Mouse (Mus musculus) heart, postnatal 0 days (tissue): ENCODE measurements around the gene Prkar2b. TPM values are rescaled to one million over a fixed set of nuclear protein-coding genes. Genes with fewer than 3 reads are reported as not detected.

Experiments
- ATAC-seq: fragments of 200-750 bp; cut with Nextera tagmentation; 2 replicates; pipeline ENCODE4 v1.8.0; 2017; ENCODE audit warnings: low read depth, moderate number of reproducible peaks, moderate library complexity; ENCODE audit not compliant: insufficient read depth
- DNase-seq: peaks from one replicate; pipeline ENCODE4 v3.0.0-alpha.2; 2016; ENCODE audit warnings: low spot score
- H3K27ac ChIP-seq: fragments of 300-500 bp; sonication (generic); 2 replicates; pipeline ENCODE4 v1.5.1; 2014; ENCODE audit warnings: low read depth, mild to moderate bottlenecking
- H3K27me3 ChIP-seq: fragments of 300-500 bp; sonication (generic); 2 replicates; pipeline ENCODE4 v1.6.1; 2014; ENCODE audit warnings: low read length, mixed read lengths; ENCODE audit not compliant: control insufficient read depth, insufficient read depth
- H3K36me3 ChIP-seq: fragments of 300-500 bp; sonication (generic); replicated peaks from 2 replicates; pipeline ENCODE4 v1.6.1; 2014; ENCODE audit warnings: low read length, mixed read lengths; ENCODE audit not compliant: control insufficient read depth, insufficient read depth
- H3K4me1 ChIP-seq: fragments of 300-500 bp; sonication (generic); 2 replicates; pipeline ENCODE4 v1.6.1; 2014; ENCODE audit warnings: antibody characterized with exemption; ENCODE audit not compliant: control insufficient read depth, insufficient read depth
- H3K4me2 ChIP-seq: fragments of 300-500 bp; sonication (generic); 2 replicates; pipeline ENCODE4 v1.6.1; 2014; ENCODE audit warnings: low read depth, mild to moderate bottlenecking, low read length, moderate library complexity
- H3K4me3 ChIP-seq: fragments of 300-500 bp; sonication (generic); 2 replicates; pipeline ENCODE4 v1.5.1; 2014; ENCODE audit warnings: low read depth, low read length
- H3K9ac ChIP-seq: fragments of 300-500 bp; sonication (generic); replicated peaks from 2 replicates; pipeline ENCODE4 v1.6.1; 2014; ENCODE audit warnings: low read depth, low read length, mixed read lengths
- H3K9me3 ChIP-seq: fragments of 300-500 bp; sonication (generic); replicated peaks from 2 replicates; pipeline ENCODE4 v1.6.1; 2016; ENCODE audit warnings: low read length; ENCODE audit not compliant: control insufficient read depth
- CTCF ChIP-seq: IDR thresholded peaks from 2 replicates; pipeline ENCODE4 v1.5.1; 2016; ENCODE audit warnings: antibody characterized with exemption, control low read depth, low read depth
- EP300 ChIP-seq: IDR thresholded peaks from 2 replicates; pipeline ENCODE4 v1.6.1; 2016; ENCODE audit warnings: antibody characterized with exemption, low read depth
- WGBS: fragments of 180-500 bp; shearing (Covaris S2); extraction: QIAGEN DNeasy Blood & Tissue Kit; methylation state at CpG from one replicate; pipeline ENCODE4 v1.1.7; 2014; 5-methylcytosine and 5-hydroxymethylcytosine counted together
- polyA plus RNA-seq: library from polyadenylated mRNA; unstranded; fragments of >200 nt; fragmentation: Nextera tagmentation; extraction: Ambion mirVana; gene quantifications from 2 replicates; pipeline ENCODE4 v1.2.1, GENCODE M21; 2015
- total RNA-seq: library from RNA; depleted of rRNA; stranded (reverse); fragments of >200 nt; gene quantifications from 2 replicates; pipeline ENCODE4 v1.2.3, GENCODE M21; 2014; ENCODE audit warnings: low replicate concordance

Prkar2b gene
- total and polyA plus RNA-seq, 2 experiments from 2014 or later, result 2.6 TPM; not detected in 1

DNA sequence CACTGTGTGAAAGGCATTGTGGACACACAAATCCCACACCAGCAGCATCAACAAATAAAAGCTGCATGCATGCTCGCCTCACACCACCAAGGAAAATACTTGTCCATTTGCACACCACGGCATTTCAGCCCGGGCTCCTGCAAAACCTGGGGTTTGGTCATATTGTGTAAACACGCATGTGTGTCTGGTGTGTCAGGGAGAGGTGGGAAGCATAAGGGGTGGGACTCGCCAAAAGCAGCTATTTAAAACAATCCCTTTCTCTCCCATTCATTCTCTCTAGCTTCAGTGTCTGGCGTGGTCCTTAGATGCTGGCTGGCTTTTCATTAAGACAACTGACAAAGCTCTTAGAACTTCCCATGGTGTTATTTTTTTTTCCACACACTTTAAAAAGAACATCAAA lies 1.4 kb downstream of the Prkar2b start:
- Histone ChIP-seq H3K4me1 (peaks cover 7% of the 10 kb centered on the region; the same call in 1 of the 2 replicates), H3K4me2 (peak overlapping the region; percentile 88; the same call in 1 of the 2 replicates), H3K9me3 (no peaks in the 10 kb centered on the region), H3K4me3 (no peak overlapping the region), H3K27me3 (no peaks in the 10 kb centered on the region), H3K36me3 (no peaks in the 10 kb centered on the region), H3K9ac (no peak overlapping the region), H3K27ac (no peak overlapping the region)
- no peak for DNase-seq
- WGBS, result 73% methylated on average over 6 of the region's 6 CpGs
- TF ChIP-seq CTCF (no peak), EP300 (no peak)
- no peak for ATAC-seq

DNA sequence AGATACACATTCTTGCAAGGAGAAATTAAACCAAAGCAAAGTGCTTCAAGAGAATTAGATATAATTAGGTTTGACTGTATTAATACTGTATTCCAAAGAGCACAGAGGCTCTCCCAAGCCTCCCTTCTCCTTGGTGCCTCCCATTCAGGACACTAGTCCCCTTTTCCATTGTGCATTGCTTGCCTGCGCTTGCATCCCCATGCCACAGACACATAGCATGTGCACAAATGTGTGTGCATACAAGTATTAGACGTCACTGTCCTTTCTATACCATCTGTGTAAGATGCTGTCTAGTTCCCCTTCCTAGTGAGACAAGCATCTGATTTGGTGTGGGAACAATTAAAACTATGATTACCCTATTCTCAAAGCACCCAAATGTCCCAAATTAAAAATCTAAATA lies 2.0 kb downstream of the Prkar2b start:
- Histone ChIP-seq H3K4me2 (no peak overlapping the region), H3K9me3 (no peaks in the 10 kb centered on the region), H3K4me1 (peaks cover 11% of the 10 kb centered on the region; the same call in 1 of the 2 replicates), H3K36me3 (no peaks in the 10 kb centered on the region), H3K4me3 (no peak overlapping the region), H3K27me3 (no peaks in the 10 kb centered on the region), H3K27ac (no peak overlapping the region), H3K9ac (no peak overlapping the region)
- ATAC-seq (no peak), DNase-seq (no peak)
- TF ChIP-seq CTCF (no peak), EP300 (no peak)
- WGBS, result 95% methylated on average over 2 of the region's 2 CpGs

DNA sequence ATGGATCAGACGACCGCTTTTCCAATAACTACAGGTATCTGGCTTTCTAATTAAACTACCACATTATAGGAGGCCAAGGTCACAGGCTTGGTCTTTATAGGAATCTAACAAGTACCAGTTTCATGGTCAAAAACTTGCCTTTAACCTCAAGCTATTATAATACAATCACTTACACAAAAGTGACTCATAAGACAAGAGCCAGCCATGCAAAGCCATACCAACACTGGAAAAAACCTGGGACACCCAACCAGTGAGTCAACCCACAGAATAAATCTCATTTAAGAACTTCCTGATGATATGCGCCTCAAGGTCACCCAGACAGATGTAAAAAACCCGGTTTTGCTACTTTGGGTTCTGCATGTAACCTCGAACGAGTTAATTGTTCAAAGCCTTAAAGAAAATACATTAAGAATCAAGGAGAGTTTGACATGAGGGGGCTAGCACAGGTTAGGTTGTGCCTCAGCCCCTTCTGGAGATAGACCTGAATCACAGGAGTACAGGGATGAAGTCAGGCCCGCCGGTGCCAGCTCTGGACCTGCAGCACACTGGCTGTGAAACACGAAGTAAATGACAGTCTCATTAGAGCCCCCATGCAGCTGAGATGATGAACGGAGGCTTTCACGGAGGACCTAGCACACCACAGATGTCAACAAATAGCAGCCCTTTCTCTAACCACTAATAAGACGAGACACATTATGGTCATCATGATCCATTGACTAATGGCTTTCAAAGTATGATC lies 3.5 kb downstream of the Prkar2b start:
- H3K4me3 ChIP-seq, result no peak overlapping the region
- H3K27ac ChIP-seq, result no peak overlapping the region

DNA sequence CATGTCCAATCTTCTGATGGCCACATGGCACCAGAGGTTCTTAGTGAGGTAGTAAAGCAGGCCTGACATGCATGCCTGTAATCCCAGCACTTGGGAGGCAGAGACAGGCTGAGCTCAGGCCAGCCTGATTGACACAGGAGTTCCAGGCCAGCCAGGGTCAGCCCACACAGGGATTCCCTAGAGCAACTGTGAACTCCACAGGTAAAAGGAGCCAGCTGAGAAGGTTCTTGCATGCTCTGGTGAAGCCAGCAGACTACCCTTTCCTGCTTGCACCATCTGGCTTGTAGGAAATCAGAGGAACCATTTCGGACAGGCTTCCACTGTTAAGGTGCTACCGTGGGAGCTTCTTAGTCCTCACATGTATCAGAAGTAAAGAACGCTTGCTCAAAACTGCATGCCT lies 5.3 kb downstream of the Prkar2b start:
- H3K4me3 ChIP-seq, result no peak overlapping the region
- H3K4me2 ChIP-seq, result no peak overlapping the region
- ATAC-seq (no peak), DNase-seq (no peak)
- WGBS, result 93% methylated on average over 3 of the region's 3 CpGs
- no peaks in the 10 kb centered on the region for H3K27me3 ChIP-seq
- H3K9me3 ChIP-seq, result no peaks in the 10 kb centered on the region
- peaks cover 11% of the 10 kb centered on the region; the same call in 1 of the 2 replicates for H3K4me1 ChIP-seq
- H3K9ac ChIP-seq, result no peak overlapping the region
- no peak for TF ChIP-seq EP300
- TF ChIP-seq CTCF, result no peak
- no peaks in the 10 kb centered on the region for H3K36me3 ChIP-seq
- H3K27ac ChIP-seq, result no peak overlapping the region

More for the DNA sequence above, 3.5 kb downstream of the Prkar2b start:
- no peak for DNase-seq
- TF ChIP-seq EP300, result no peak
- TF ChIP-seq CTCF, result no peak
- no peak overlapping the region for H3K9ac ChIP-seq
- WGBS, result 88% methylated on average over 12 of the region's 12 CpGs
- H3K27me3 ChIP-seq, result no peaks in the 10 kb centered on the region
- no peaks in the 10 kb centered on the region for H3K9me3 ChIP-seq
- H3K4me2 ChIP-seq, result no peak overlapping the region
- ATAC-seq, result no peak
- peaks cover 11% of the 10 kb centered on the region; the same call in 1 of the 2 replicates for H3K4me1 ChIP-seq
- H3K36me3 ChIP-seq, result no peaks in the 10 kb centered on the region

DNA sequence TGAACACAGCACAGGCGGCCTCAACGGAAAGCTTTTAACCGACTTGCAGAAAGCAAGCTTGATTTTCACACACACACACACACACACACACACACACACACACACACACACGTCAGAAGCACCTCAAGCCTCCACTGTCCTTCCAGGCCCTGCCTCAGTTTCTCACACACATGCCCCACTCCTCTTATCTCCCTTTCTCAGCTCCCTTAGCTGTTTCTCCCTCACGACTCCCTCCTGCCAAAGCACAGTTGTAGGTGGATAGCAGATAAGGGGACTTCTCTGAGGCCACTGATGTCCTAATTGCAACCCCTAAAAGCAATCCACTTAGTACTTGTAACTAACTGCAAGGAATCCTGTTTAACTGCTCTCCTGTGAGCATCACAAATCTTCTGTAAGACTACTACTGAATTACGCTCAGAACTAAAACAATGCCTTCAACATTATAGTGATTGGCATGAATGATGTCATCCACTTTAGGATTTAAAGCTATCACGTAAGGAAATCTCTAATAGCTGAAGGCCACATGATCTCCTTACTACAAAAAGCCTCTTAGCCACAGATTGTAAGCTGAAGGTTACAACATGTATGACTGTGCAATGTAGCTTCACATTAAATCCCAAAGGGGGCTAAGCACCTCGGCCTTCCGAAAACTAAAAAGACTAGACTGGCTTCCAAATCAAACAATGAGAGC lies 6.5 kb downstream of the Prkar2b start:
- TF ChIP-seq CTCF, result no peak
- H3K36me3 ChIP-seq, result no peaks in the 10 kb centered on the region
- DNase-seq (no peak), ATAC-seq (no peak)
- no peak overlapping the region for H3K27ac ChIP-seq
- 53% methylated on average over 9 of the region's 9 CpGs for WGBS
- no peak overlapping the region for H3K4me3 ChIP-seq
- H3K4me1 ChIP-seq, result peaks cover 5% of the 10 kb centered on the region; the same call in 1 of the 2 replicates
- H3K27me3 ChIP-seq, result no peaks in the 10 kb centered on the region
- H3K9ac ChIP-seq, result no peak overlapping the region
- H3K9me3 ChIP-seq, result no peaks in the 10 kb centered on the region
- no peak overlapping the region for H3K4me2 ChIP-seq
